Mouse (Mus musculus) embryonic facial prominence, embryonic 14.5 days (tissue): Measurements from ENCODE around the gene Ccdc57. TPM values are rescaled to one million over a fixed set of nuclear protein-coding genes. Genes with fewer than 3 reads are reported as not detected.

Source experiments
- ATAC-seq: fragments of 200-750 bp; cut with Nextera tagmentation; 2 replicates; pipeline ENCODE4 v1.8.0; 2017; ENCODE audit warnings: low read depth, moderate number of reproducible peaks, moderate TSS enrichment
- DNase-seq: peaks from one replicate; pipeline ENCODE4 v3.0.0-alpha.2; 2015; ENCODE audit warnings: low spot score
- H3K27ac ChIP-seq: fragments of 300-500 bp; sonication (generic); replicated peaks from 2 replicates; pipeline ENCODE4 v1.5.1; 2014; ENCODE audit warnings: low read depth, mild to moderate bottlenecking, low read length, moderate library complexity
- H3K27me3 ChIP-seq: fragments of 300-500 bp; sonication (generic); replicated peaks from 2 replicates; pipeline ENCODE4 v1.6.1; 2014; ENCODE audit warnings: low read length; ENCODE audit not compliant: control insufficient read depth, insufficient read depth
- H3K36me3 ChIP-seq: fragments of 300-500 bp; sonication (generic); 2 replicates; pipeline ENCODE4 v1.6.1; 2014; ENCODE audit warnings: low read length, mixed read lengths; ENCODE audit not compliant: control insufficient read depth, insufficient read depth
- H3K4me1 ChIP-seq: fragments of 300-500 bp; sonication (generic); 2 replicates; pipeline ENCODE4 v1.6.1; 2014; ENCODE audit warnings: antibody characterized with exemption, low read length; ENCODE audit not compliant: control insufficient read depth, insufficient read depth
- H3K4me2 ChIP-seq: fragments of 300-500 bp; sonication (generic); 2 replicates; pipeline ENCODE4 v1.6.1; 2014; ENCODE audit warnings: low read depth, mild to moderate bottlenecking, low read length, moderate library complexity, mixed read lengths
- H3K4me3 ChIP-seq: fragments of 300-500 bp; sonication (generic); 2 replicates; pipeline ENCODE4 v1.5.1; 2014; ENCODE audit warnings: low read depth, mild to moderate bottlenecking, low read length
- H3K9ac ChIP-seq: fragments of 300-500 bp; sonication (generic); 2 replicates; pipeline ENCODE4 v1.6.1; 2014; ENCODE audit warnings: low read depth, mild to moderate bottlenecking, low read length, moderate library complexity, mixed read lengths
- H3K9me3 ChIP-seq: fragments of 300-500 bp; sonication (generic); 2 replicates; pipeline ENCODE4 v1.6.1; 2016; ENCODE audit warnings: low read length; ENCODE audit not compliant: control insufficient read depth
- WGBS: fragments of 180-500 bp; shearing (Covaris S2); extraction: QIAGEN DNeasy Blood & Tissue Kit; methylation state at CpG from one replicate; pipeline ENCODE4 v1.1.7; 2014; 5-methylcytosine and 5-hydroxymethylcytosine counted together
- polyA plus RNA-seq: library from polyadenylated mRNA; unstranded; fragments of >200 nt; fragmentation: Nextera tagmentation; extraction: Ambion mirVana; gene quantifications from 2 replicates; pipeline ENCODE4 v1.2.1, GENCODE M21; 2014

The Ccdc57 gene
- polyA plus RNA-seq, 1 experiment from 2014 or later: 4.6 TPM

DNA sequence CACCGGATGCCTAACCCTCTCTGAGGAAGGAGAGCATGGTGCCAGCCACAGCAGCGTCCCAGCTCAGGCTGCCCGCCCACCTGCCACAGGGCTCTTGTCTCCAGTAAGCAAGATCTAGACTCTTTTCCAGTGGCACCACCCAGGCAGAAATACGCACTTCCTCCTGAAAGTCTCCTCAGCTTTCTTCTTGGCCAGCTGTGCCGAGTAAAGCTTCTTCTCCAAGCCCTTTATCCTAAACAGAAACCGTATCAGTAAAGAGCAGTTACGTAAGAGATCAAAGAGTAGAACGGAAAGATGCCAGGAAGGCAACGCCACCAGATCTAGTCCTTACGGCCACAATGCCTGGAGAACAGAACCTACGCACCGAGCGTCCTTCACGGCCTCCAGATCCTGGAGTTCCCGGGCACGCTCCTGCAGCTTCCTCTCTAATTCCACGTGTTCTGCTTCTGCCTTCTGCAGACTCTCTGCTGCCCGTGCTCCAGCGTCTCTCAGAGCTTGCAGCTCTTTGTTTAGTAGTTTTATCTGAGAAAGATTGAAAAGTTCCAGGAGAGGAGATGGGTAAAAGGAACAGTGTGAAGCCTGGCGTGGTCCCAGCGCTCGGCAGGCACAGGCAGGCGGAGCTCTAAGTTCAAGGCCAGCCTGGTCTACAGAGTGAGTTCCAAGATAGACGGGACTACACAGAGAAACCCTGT, 29.4 kb downstream of the Ccdc57 start:
- no peak overlapping the region for H3K4me2 ChIP-seq
- DNase-seq (no peak), ATAC-seq (no peak)
- no peaks in the 10 kb centered on the region for H3K9me3 ChIP-seq
- no peaks in the 10 kb centered on the region for H3K27me3 ChIP-seq
- H3K9ac ChIP-seq: no peak overlapping the region
- H3K36me3 ChIP-seq: peaks cover 9% of the 10 kb centered on the region
- 83% methylated on average over 24 of the region's 24 CpGs for WGBS
- no peaks in the 10 kb centered on the region for H3K4me1 ChIP-seq
- no peak overlapping the region for H3K27ac ChIP-seq
- no peak overlapping the region for H3K4me3 ChIP-seq

DNA sequence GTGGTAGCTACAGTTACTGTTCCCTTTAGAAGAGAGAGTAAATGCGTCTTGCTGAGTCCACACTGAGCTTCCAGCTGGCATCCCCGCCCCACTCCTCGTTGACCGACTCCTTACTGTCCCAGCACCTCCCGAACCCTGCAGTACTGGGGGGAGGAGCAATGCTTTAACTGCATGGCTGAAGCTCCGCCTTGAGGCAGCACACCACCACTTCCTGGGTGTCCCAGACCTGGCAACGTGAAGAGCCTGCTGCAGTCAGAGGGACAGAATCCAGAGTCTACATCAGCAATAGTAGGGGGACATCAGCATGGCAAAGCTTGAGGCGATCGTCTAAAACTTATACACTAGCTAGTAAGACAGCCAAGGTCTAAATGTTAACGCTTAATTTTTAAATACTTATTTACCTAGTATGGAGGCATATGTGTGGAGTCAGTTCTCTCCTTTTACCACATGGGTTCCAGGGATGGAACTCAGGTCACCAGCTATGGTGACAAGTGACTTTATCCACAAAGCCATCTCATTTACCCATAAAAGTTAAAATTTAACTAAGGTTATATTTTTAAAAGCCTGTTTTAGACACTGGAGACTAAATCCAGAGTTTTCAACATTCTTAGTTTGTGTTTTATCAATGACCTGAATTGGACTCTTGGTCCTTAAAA, 30.1 kb downstream of the Ccdc57 start:
- H3K27ac ChIP-seq: no peak overlapping the region
- no peak for DNase-seq
- no peak overlapping the region for H3K4me2 ChIP-seq
- no peak overlapping the region for H3K4me3 ChIP-seq
- ATAC-seq: no peak
- H3K4me1 ChIP-seq: no peaks in the 10 kb centered on the region
- H3K9ac ChIP-seq: no peak overlapping the region
- H3K36me3 ChIP-seq: peaks cover 12% of the 10 kb centered on the region
- no peaks in the 10 kb centered on the region for H3K27me3 ChIP-seq
- 53% methylated on average over 10 of the region's 10 CpGs for WGBS
- no peaks in the 10 kb centered on the region for H3K9me3 ChIP-seq

DNA sequence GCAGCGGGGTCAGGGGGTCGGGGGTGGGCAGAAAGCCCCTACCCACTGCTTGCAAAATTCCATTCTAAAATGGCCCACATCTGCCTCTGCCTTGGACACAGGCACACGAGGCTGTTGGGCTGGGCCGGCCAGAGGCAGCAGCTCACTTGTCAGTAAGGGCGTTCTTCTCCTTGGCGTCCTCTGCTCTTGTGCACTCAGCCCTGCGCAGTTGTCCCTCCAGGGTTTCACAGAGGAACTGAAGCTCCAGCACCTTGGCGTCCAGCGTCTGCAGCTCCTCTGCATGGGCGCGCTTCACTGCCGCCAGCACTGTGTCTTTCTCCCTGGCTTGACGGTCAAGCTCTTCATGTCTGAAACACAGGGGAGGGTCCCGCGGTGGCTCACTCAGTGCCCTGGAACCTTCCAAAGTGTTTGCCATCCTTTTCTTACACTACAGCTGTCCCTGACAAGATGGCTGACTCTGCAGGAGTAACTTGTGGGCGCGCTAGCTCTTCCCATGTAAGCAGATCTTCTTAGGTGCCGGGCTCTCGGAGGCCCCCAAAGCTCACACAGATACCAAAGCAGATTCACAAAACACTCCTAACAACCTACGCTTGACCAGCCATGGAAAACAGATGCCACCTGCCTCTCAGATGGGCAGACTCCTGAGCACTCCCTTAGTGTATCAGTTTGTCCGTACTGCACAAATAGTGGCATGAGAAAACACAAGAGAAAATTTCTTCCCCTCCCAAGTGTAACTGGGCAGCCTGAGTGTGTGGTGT, 30.8 kb downstream of the Ccdc57 start:
- no peak overlapping the region for H3K27ac ChIP-seq
- DNase-seq (no peak), ATAC-seq (no peak)
- H3K9me3 ChIP-seq: no peaks in the 10 kb centered on the region
- H3K36me3 ChIP-seq: peaks cover 18% of the 10 kb centered on the region
- no peak overlapping the region for H3K4me2 ChIP-seq
- H3K4me1 ChIP-seq: no peaks in the 10 kb centered on the region
- WGBS: 86% methylated on average over 21 of the region's 21 CpGs
- H3K4me3 ChIP-seq: no peak overlapping the region
- no peak overlapping the region for H3K9ac ChIP-seq
- no peaks in the 10 kb centered on the region for H3K27me3 ChIP-seq

DNA sequence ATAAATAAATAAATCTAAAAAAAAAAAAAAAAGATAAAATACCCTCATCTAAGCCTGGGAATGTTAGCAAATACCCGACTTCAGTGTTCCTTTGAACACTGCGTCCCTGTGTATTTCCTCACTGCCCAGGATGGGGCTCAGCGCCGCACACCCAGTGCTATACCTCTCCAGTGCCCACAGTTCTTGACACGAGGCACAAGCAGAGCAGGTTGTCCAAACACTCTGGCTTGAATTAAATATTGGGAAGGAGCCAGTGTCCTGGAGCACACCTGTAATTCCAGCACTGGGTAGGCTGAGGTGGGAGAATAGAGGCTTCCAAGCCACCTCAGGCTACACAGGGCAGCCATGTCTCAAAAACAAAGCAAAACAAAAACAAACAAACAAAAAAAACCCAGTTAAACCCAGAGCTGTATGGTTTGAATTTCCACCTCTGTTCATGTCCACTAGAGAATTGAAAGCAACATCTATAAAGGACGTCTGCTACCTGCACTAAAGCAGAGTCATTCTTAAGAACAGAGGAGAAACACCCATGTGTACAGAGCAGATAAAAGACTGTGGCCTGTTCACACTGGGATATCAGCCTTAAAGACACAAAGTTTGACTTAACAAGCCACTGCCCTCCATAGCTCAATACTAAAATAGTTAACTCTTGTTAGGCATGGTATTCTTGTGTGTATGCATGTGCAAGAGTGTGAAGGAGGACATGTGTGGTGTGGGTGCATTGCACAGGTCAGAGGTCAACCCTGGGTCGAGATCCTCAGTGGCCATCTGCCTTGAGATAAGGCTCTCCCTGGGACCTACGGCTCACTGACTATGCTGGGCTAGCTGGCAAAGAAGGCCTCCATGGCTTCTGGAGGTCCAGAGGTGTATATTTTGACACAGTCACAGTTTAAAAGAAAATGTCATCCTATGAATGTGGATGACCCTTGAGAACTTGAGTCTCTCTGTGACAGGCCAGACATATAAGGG, 32.1 kb downstream of the Ccdc57 start:
- ATAC-seq: no peak

DNA sequence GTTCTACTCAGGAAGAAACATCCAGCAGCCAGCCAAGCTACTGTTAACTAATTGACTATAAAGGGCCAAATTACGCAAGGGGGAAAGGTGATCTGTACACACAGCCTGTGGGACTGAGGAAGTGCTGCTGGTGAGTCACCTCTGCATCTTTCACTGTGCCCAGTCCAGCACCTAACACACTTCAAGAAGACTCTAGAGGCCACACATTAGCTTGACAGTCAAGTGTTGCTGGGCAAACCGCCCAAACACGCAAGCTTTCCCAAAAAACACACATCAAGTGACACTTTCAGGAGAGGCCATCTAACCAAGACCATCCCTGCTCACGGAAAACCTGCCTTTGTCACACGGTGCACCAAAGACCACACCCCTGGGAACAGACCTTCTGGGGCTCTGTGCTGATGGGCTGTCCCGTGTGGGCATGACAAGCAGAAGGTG, 34.5 kb downstream of the Ccdc57 start:
- WGBS: 83% methylated on average over 6 of the region's 6 CpGs
- H3K9me3 ChIP-seq: no peaks in the 10 kb centered on the region
- DNase-seq: no peak
- no peak overlapping the region for H3K4me3 ChIP-seq
- H3K4me1 ChIP-seq: no peaks in the 10 kb centered on the region
- H3K27me3 ChIP-seq: no peaks in the 10 kb centered on the region
- ATAC-seq: no peak
- H3K27ac ChIP-seq: no peak overlapping the region
- H3K4me2 ChIP-seq: no peak overlapping the region
- peaks cover 45% of the 10 kb centered on the region for H3K36me3 ChIP-seq
- H3K9ac ChIP-seq: no peak overlapping the region

More for the DNA sequence above, 32.1 kb downstream of the Ccdc57 start:
- no peaks in the 10 kb centered on the region for H3K9me3 ChIP-seq
- H3K4me1 ChIP-seq: no peaks in the 10 kb centered on the region
- H3K4me3 ChIP-seq: no peak overlapping the region
- no peak overlapping the region for H3K27ac ChIP-seq
- no peak overlapping the region for H3K9ac ChIP-seq
- no peaks in the 10 kb centered on the region for H3K27me3 ChIP-seq
- no peak overlapping the region for H3K4me2 ChIP-seq
- H3K36me3 ChIP-seq: peaks cover 24% of the 10 kb centered on the region
- WGBS: 81% methylated on average over 8 of the region's 8 CpGs
- no peak for DNase-seq

DNA sequence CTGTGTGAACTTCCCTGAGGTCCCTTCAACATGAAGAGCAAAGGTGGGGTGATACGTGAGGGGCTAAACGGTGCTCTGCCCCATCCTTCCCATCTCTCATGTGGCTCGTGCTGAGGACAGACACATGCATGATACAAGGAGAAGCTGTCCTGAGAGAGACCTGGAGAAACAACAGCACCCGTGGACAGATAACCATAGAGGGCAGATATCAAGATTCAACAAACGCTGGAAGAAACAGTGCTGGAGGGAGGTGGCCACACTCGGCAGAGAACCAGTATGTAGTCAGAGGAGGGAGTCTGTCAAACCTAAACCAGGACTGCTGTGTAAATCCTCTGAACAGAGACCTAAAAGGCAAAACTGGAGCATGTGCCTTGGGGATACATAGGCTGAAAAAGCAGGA, 37.2 kb downstream of the Ccdc57 start:
- ATAC-seq: no peak
- Histone ChIP-seq H3K36me3 (peaks cover 48% of the 10 kb centered on the region), H3K9me3 (no peaks in the 10 kb centered on the region), H3K9ac (no peak overlapping the region), H3K27ac (no peak overlapping the region), H3K27me3 (no peaks in the 10 kb centered on the region), H3K4me3 (no peak overlapping the region), H3K4me2 (no peak overlapping the region), H3K4me1 (no peaks in the 10 kb centered on the region)
- DNase-seq: no peak
- 88% methylated on average over 6 of the region's 6 CpGs for WGBS

DNA sequence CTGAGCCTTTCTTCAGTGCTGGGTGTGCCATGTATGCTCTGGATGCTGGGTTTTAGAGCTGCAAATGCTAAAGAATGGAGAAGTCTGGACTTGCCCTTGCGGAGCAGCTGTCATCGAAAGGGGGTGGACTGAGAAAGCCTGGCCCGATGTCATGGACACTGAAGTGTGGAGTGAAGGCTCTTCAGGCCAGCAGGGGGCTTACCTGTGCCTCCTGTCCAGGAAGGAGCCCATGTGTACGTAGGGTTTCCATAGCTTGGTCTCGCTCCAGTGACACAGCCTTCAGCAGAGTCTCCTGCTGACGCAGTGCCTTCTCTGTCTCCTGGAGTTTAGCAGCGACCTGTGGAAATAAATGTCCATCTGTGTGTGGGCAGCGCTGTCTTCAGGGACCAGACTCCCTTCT, 38.3 kb downstream of the Ccdc57 start:
- DNase-seq (no peak), ATAC-seq (no peak)
- no peak overlapping the region for H3K27ac ChIP-seq
- H3K4me1 ChIP-seq: no peaks in the 10 kb centered on the region
- no peak overlapping the region for H3K4me3 ChIP-seq
- no peaks in the 10 kb centered on the region for H3K9me3 ChIP-seq
- H3K9ac ChIP-seq: no peak overlapping the region
- no peaks in the 10 kb centered on the region for H3K27me3 ChIP-seq
- no peak overlapping the region for H3K4me2 ChIP-seq
- WGBS: 84% methylated on average over 8 of the region's 8 CpGs
- peaks cover 57% of the 10 kb centered on the region for H3K36me3 ChIP-seq

DNA sequence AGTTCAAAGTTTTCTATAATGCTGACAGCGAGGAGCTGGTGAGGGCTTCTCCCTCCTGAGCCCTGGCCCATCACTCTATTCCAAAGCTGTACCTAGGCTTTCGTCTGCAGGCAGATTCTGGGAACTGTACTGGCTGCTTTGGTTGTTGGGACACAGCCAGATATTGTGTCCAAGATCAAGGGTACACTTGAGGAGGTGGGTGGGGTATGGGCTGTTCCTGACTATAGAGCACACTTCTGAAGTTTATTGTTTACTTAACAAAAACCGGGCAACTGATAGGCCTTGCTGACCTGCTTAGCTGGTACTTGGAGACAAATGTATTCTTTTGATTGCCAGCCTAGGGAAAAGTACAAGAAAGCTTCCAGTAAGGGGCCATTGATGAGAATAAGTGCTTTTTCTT, 43.5 kb downstream of the Ccdc57 start:
- Histone ChIP-seq H3K4me1 (no peaks in the 10 kb centered on the region), H3K9me3 (no peaks in the 10 kb centered on the region), H3K27ac (no peak overlapping the region), H3K27me3 (no peaks in the 10 kb centered on the region), H3K9ac (no peak overlapping the region), H3K4me3 (no peak overlapping the region), H3K36me3 (peaks cover 58% of the 10 kb centered on the region), H3K4me2 (no peak overlapping the region)
- DNase-seq (no peak), ATAC-seq (no peak)
- WGBS: 75% methylated on average over 3 of the region's 3 CpGs
